Mouse (Mus musculus) myocyte (in vitro differentiated cells): Measurements from ENCODE around the gene Dnaaf3.
A peak's percentile ranks its signal among the peaks of the same experiment; 100 is the strongest.

Experiments
- CEBPB ChIP-seq: IDR thresholded peaks from 2 replicates; pipeline ENCODE4 v1.6.1; 2011; ENCODE audit warnings: mild to moderate bottlenecking, moderate library complexity; ENCODE audit not compliant: poor library complexity, insufficient read depth, severe bottlenecking
- E2F4 ChIP-seq: IDR thresholded peaks from one replicate; pipeline ENCODE4 v1.6.1; 2011; ENCODE audit warnings: mild to moderate bottlenecking, control low read depth, moderate library complexity; ENCODE audit not compliant: insufficient read depth
- MAX ChIP-seq: IDR thresholded peaks from one replicate; pipeline ENCODE4 v1.6.1; 2011; ENCODE audit warnings: low read depth, mild to moderate bottlenecking, control low read depth
- MYOD1 ChIP-seq, 3 experiments: IDR thresholded peaks; one replicate each; pipeline ENCODE4 v1.6.1; 2011; ENCODE audit warnings: control low read depth in 2 of 3, low read depth in 2 of 3, mild to moderate bottlenecking in 2 of 3, moderate library complexity in 1 of 3; ENCODE audit not compliant: insufficient read length in 2 of 3, control insufficient read depth in 1 of 3
- MYOG ChIP-seq, 3 experiments: IDR thresholded peaks; one replicate each; pipeline ENCODE4 v1.6.1; 2011; ENCODE audit warnings: control low read depth in 2 of 3, low read depth in 2 of 3, mild to moderate bottlenecking in 2 of 3; ENCODE audit not compliant: insufficient read length in 2 of 3, control insufficient read depth in 1 of 3, insufficient read depth in 1 of 3
- POLR2A ChIP-seq: IDR thresholded peaks from one replicate; pipeline ENCODE4 v1.6.1; 2011; ENCODE audit warnings: low read depth, mild to moderate bottlenecking, control low read depth, moderate library complexity; ENCODE audit not compliant: insufficient read length
- POLR2AphosphoS2 ChIP-seq: IDR thresholded peaks from one replicate; pipeline ENCODE4 v1.6.1; 2011; ENCODE audit warnings: low read depth, control low read depth; ENCODE audit not compliant: insufficient read length
- REST ChIP-seq: IDR thresholded peaks from one replicate; pipeline ENCODE4 v1.6.1; 2011; ENCODE audit warnings: mild to moderate bottlenecking, control low read depth, moderate library complexity; ENCODE audit not compliant: insufficient read depth, insufficient read length
- SRF ChIP-seq: IDR thresholded peaks from one replicate; pipeline ENCODE4 v1.6.1; 2011; ENCODE audit warnings: low read depth; ENCODE audit not compliant: control insufficient read depth, insufficient read length
- TCF12 ChIP-seq: IDR thresholded peaks from one replicate; pipeline ENCODE4 v1.6.1; 2011; ENCODE audit warnings: mild to moderate bottlenecking, control low read depth; ENCODE audit not compliant: poor library complexity, insufficient read depth, severe bottlenecking
- USF1 ChIP-seq: IDR thresholded peaks from one replicate; pipeline ENCODE4 v1.6.1; 2011; ENCODE audit warnings: low read depth, mild to moderate bottlenecking, control low read depth, moderate library complexity

- TF ChIP-seq SRF (no peak), POLR2A (no peak), MYOG (IDR thresholded peaks at IDR 0.05; ENCODE audit: control insufficient read depth in 1 of 3, insufficient read depth in 1 of 3, insufficient read length in 2 of 3, low read depth in 2 of 3) (no peak), CEBPB (no peak), MYOD1 (IDR thresholded peaks at IDR 0.05; ENCODE audit: control insufficient read depth in 1 of 3, insufficient read length in 2 of 3, low read depth in 2 of 3) (no peak), MAX (no peak), REST (no peak), E2F4 (no peak), TCF12 (no peak), USF1 (peak; percentile 31), POLR2AphosphoS2 (no peak)
Observed at GRCm38 (mm10) chr7:4492284-4493224, 39.7 kb downstream of the Dnaaf3 start.
